Comparison of ENCODE assay signal across 14 mouse cellular contexts in genomic region chr5:138888749-138889148, GRCm38 (mm10).
DNase-seq lines count a peak whose midpoint lies in the region; ATAC-seq and TF ChIP-seq lines count a peak whose summit lies in the region.
"Had no signal": no experiment of that assay in that cellular context is flagged by ENCODE, and none has a peak within 500 bp of the region (broad histone marks: within the 10 kb centered on the region; RNA-seq: fewer than 3 reads in every experiment).

No protein-coding gene starts in this region.

- H3K27ac ChIP-seq in heart, embryonic 12.5 days (ENCODE audit: poor library complexity, severe bottlenecking) = no peak overlapping the region
- H3K27ac ChIP-seq in ES-E14 (ENCODE audit: insufficient read depth, low read depth, low read length, poor library complexity, severe bottlenecking) = no peak overlapping the region
- no peak overlapping the region for H3K27ac ChIP-seq in lung, postnatal 0 days (ENCODE audit: low read length)
- H3K27ac ChIP-seq: forebrain, embryonic 15.5 days; left cerebral cortex, adult 2 months; stomach, postnatal 0 days had no signal

- H3K9ac ChIP-seq in heart, embryonic 12.5 days = no peak overlapping the region
- no peak overlapping the region for H3K9ac ChIP-seq in ES-E14 (ENCODE audit: insufficient read depth, low read depth, low read length, poor library complexity, severe bottlenecking)
- no peak overlapping the region for H3K9ac ChIP-seq in lung, postnatal 0 days (replicated peaks; ENCODE audit: low read depth)
- H3K9ac ChIP-seq: forebrain, embryonic 15.5 days had no signal

- no peaks in the 10 kb centered on the region for H3K9me3 ChIP-seq in heart, embryonic 12.5 days (replicated peaks)
- H3K9me3 ChIP-seq in ES-E14 (ENCODE audit: control insufficient read depth, insufficient read depth, low read depth, low read length) = no peaks in the 10 kb centered on the region
- H3K9me3 ChIP-seq in lung, postnatal 0 days (ENCODE audit: low read length) = no peaks in the 10 kb centered on the region
- H3K9me3 ChIP-seq: forebrain, embryonic 15.5 days; G1E had no signal

- no peak overlapping the region for H3K4me2 ChIP-seq in heart, embryonic 12.5 days
- no peak overlapping the region for H3K4me2 ChIP-seq in lung, postnatal 0 days (replicated peaks; ENCODE audit: low read depth, low read length)
- H3K4me2 ChIP-seq: forebrain, embryonic 15.5 days had no signal

- in situ Hi-C loops in ES-E14 (cut with MboI; ENCODE audit: low sequenced_read_pairs in 2 of 2, unreplicated experiment in 2 of 2) = no loop called here

- H3K4me1 ChIP-seq in heart, embryonic 12.5 days (replicated peaks) = peaks cover 13% of the 10 kb centered on the region
- peaks cover 0 to 6% of the 10 kb centered on the region in 2 experiments; a peak in 2 of 4 replicates for H3K4me1 ChIP-seq in ES-E14 (ENCODE audit: control insufficient read depth in 2 of 2, insufficient read depth in 2 of 2, low read length in 2 of 2, poor library complexity in 1 of 2)
- no peaks in the 10 kb centered on the region for H3K4me1 ChIP-seq in lung, postnatal 0 days (ENCODE audit: insufficient read depth, low read depth, low read length)
- H3K4me1 ChIP-seq: forebrain, embryonic 15.5 days had no signal

- H3K4me3 ChIP-seq in heart, embryonic 12.5 days = no peak overlapping the region
- H3K4me3 ChIP-seq in ES-E14 (ENCODE audit: insufficient read depth in 1 of 2, low read depth in 1 of 2, low read length in 2 of 2, poor library complexity in 1 of 2, severe bottlenecking in 1 of 2) = no peak overlapping the region
- no peak overlapping the region for H3K4me3 ChIP-seq in lung, postnatal 0 days (ENCODE audit: low read depth, low read length)
- H3K4me3 ChIP-seq: forebrain, embryonic 15.5 days; left cerebral cortex, adult 2 months; megakaryocyte, embryonic 14.5 days had no signal

- intact Hi-C loops in heart, postnatal 10 days (cut with DNase I) = no loop called here

- peaks cover 6% of the 10 kb centered on the region; the same call in 1 of the 2 replicates for H3K27me3 ChIP-seq in heart, embryonic 12.5 days (replicated peaks)
- H3K27me3 ChIP-seq in lung, postnatal 0 days (replicated peaks; ENCODE audit: insufficient read depth, low read length) = no peaks in the 10 kb centered on the region
- H3K27me3 ChIP-seq: forebrain, embryonic 15.5 days had no signal

- no peak for ATAC-seq in heart, embryonic 12.5 days (ENCODE audit: insufficient number of reproducible peaks, low FRiP score)
- peak; percentile 76 for ATAC-seq in lung, postnatal 0 days
- ATAC-seq: forebrain, embryonic 15.5 days; midbrain, embryonic 16.5 days had no signal

- 49% methylated on average over 9 of the region's 9 CpGs for WGBS in heart, embryonic 12.5 days
- WGBS in lung, postnatal 0 days = 38% methylated on average over 9 of the region's 9 CpGs

- H3K36me3 ChIP-seq in heart, embryonic 12.5 days = no peaks in the 10 kb centered on the region
- H3K36me3 ChIP-seq in ES-E14 (ENCODE audit: control insufficient read depth, insufficient read depth, low read length, poor library complexity, severe bottlenecking) = no peaks in the 10 kb centered on the region
- H3K36me3 ChIP-seq in lung, postnatal 0 days (ENCODE audit: insufficient read depth, low read length) = no peaks in the 10 kb centered on the region
- H3K36me3 ChIP-seq: forebrain, embryonic 15.5 days; G1E had no signal

- DNase-seq in heart, adult 11 months = peak; percentile 98
- DNase-seq in ES-E14 (ENCODE audit: low read depth, low spot score) = peak; percentile 41
- peak; percentile 8 to 17 for DNase-seq in heart, postnatal 10 days
- peak; percentile 41 for DNase-seq in lung, postnatal 0 days (ENCODE audit: low spot score)
- DNase-seq in ovary, postnatal 10 days (ENCODE audit: low spot score) = no peak
- no peak for DNase-seq in testis, postnatal 14 days (ENCODE audit: low spot score)
- DNase-seq: cerebellum, postnatal 14 days had no signal

- 0 out of 2 replicates have a peak, but pooled peaks have one; percentile 17 for TF ChIP-seq CTCF in lung, postnatal 0 days (IDR thresholded peaks at IDR 0.05)

- peak; percentile 72 for TF ChIP-seq EP300 in lung, postnatal 0 days (IDR thresholded peaks at IDR 0.05)

TF ChIP-seq in ES-E14, 5 proteins besides CTCF, POLR2A, EP300 and RAD21:
- TF ChIP-seq ZC3H11A (IDR thresholded peaks at IDR 0.05; ENCODE audit: borderline replicate concordance, low read depth, low read length) (no peak), CHD2 (IDR thresholded peaks at IDR 0.05; ENCODE audit: low read depth, low read length) (no peak), MAFK (IDR thresholded peaks at IDR 0.05; ENCODE audit: insufficient read depth, low read depth, low read length) (no peak), ZNF384 (IDR thresholded peaks at IDR 0.05; ENCODE audit: low read depth, low read length) (no peak), HCFC1 (IDR thresholded peaks at IDR 0.05; ENCODE audit: borderline replicate concordance, insufficient read depth, low read length) (no peak)
TF ChIP-seq in ES-E14: peak in this region for 0.

Comparison
In these comparisons a context has a peak if more than half of its experiments do, and no peak if none do; other contexts are left out.
1. DNase-seq: peak in heart, adult 11 months (single experiment), ES-E14 (single experiment), heart, postnatal 10 days (2 of 2) and lung, postnatal 0 days (single experiment); none in ovary, postnatal 10 days (single experiment) and testis, postnatal 14 days (single experiment).